Mouse (Mus musculus): Measurements from ENCODE around the gene Chrna3.

Chrna3 gene

GRCm38 (mm10) chr9:55026275-55026663, at the start of gene Chrna3:
Gene Chrna3, minus strand, starts transcription at chr9:55026562.
- DNase-seq (ENCODE audit: low spot score in 2 of 2): no peak

DNA sequence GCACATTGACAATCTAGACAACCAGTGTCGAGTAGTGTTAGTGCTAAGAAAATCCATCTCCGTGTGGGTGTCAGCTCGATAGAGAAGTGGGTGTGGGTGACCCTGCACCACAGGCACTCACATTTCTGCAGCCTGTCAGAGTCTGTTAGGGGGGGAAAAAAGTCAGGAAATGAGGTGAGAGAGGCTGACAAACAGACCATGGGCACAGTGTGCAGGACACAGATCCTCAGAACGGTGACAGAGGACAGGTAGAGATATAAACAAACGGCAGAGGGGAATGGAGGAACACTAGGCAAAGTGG, 41.6 kb upstream of the Chrna3 start:
- no peak for DNase-seq (ENCODE audit: low spot score in 2 of 2)

DNA sequence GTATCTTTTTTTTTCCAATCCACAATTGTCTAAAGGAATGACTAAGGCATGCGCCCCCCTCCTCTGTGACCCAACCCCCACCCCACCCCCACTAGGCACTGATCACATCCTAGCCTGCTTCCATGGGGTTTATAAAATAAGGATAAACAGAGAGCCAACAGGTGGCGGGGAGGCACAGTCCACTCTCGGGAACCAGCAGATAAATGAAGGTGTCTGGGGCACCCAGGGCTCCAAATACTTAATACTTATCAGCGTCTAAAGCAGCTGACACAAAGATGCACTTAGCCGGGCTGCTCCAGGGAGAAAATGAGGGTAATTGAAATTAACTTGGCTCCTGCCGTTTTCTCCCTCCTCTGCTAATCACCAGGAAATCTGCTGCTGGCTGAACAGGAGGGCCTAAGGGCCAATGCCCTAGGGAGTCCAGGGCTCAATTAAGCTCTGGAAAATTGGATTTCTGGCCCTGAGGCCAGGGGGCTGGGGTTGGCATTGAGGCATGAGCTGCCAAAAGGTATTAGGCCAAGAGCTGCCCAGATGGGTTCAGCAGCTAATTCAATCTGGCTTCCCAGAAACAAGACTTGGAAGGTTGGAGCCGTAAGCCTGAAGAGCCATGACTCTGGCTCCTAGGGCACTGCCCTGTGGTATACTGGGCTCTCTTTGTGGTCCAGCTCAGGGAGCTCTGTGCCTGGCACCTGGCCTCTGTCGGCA, 41.0 kb upstream of the Chrna3 start:
- DNase-seq (ENCODE audit: low spot score in 2 of 2): peak; percentile 8 to 15

- no peak for DNase-seq (ENCODE audit: low spot score in 2 of 2)
These were observed 38.9 kb upstream of the Chrna3 start for GRCm38 (mm10) chr9:55065241-55065640.

DNA sequence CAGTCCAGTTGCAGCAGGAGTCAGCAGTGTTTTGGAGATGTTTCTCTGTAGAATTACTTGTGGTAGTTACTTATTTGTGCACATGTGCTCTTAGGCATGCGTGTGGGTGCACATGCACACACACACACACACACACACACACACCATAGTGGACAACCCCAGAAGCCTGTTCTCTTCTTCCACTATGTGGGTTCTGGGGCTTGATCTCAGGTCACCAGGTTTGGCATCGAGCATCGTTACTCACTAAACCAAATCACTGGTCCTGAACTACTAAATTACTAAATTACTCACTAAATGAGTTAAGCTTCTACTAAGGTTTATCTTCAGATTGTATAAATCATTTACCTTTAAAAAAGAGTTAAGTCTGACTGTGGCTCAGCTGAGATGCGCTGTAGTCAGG, 31.7 kb upstream of the Chrna3 start:
- no peak for DNase-seq (ENCODE audit: low spot score in 2 of 2)

DNA sequence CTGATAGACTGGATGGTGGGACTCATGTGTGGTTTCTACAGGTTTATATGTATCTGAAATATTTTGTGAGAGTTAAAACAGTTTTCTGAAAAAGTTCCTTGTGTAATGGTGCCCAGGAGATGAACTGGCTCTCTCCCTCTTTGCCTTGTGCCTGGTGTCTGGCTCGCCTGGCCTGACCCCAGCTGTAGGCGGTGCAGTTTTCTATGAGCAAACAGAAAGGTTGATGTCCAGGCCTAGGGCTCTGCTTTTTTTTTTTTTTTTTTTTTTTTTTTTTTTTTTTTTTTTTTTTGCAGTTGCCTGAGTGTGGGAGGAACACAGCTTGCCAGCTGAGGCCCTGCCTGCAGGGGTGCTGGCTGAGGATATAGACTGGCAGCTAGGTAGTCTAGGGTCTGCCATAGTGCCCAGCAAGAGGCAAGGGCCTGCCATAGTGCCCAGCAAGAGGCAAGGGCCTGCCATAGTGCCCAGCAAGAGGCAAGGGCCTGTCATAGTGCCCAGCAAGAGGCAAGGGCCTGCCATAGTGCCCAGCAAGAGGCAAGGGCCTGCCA, 29.1 kb upstream of the Chrna3 start:
- no peak for DNase-seq (ENCODE audit: low spot score in 2 of 2)

DNA sequence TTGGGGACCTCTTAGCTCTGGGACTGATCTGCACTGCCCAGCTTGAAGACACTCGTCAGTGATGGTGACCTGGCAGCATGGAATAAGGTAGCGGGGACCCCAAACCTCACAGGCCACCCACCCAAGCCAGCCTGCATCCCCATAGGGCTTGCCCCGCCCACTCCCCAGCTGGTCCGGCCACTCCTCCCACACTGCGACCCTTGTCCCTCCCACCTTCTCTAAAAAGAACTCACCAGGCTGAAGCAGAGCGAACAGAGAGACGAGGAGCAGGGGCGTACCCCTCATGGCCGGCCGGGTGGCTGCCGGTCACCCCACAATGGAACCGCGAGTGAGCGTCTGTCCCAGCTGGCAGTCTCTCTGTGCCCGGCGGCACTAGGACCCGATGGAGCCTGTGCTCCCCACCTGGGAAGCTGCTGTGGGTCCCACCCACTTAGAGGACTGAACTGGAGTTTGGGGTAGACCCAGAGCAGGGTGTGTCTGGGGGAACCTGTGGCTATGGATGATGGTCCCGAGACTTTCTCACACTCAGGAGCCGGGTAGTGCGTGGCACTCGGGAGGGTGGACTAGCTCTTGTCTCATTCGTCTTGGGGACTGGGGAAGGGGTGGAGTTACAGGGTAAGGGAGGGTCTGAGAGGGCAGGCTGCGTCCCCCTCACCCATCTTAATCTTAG, 22.0 kb upstream of the Chrna3 start, which contains the start of gene Chrnb4:
TSS of gene Chrnb4 (minus strand) at position 569 of the 670 bp plus-strand sequence.
- DNase-seq (ENCODE audit: low spot score in 2 of 2): no peak

DNA sequence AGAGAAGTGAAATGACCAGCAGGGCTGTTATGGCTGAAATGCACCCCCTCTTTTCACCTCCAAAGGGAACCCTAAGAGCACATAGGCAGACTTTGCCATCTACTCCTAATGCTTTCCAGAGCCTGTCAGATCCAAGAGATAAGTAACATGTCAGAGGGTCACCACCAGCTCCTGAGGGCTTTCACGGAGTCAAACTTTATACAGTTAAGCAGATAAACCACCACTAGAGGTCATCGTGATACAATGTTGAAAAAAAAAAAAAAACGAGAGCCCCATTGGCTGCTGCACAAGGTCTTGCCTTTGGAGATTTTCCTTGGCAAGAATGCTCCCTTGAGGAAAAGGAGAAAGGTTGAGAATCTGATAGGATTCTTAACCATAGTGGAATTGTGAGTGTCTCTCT, 20.4 kb upstream of the Chrna3 start:
- DNase-seq (ENCODE audit: low spot score in 2 of 2): no peak

- DNase-seq (ENCODE audit: low spot score in 2 of 2): no peak
These were observed 18.6 kb upstream of the Chrna3 start for GRCm38 (mm10) chr9:55045001-55045400.

DNA sequence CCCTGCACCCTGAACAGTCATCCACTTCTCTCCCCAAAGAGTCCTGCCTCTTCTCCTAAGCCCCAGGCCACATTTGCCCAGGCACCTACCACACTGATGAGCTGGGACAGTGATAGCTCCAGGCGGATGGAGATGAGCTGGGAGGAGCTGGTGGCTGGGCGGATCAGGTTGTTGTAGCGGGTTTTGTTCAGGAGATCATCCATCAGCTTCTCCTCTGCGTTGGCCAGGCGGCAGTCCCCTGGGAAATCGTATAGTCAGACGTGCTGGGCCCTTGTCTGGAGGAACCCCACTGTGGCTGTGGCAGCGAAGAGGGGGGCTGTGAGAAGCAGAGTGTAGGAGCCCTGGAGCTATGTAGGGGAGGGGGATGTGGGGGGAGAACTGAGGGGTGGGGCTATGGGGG, 17.3 kb upstream of the Chrna3 start:
- DNase-seq (ENCODE audit: low spot score in 2 of 2): no peak

- DNase-seq (ENCODE audit: low spot score in 2 of 2): no peak
These were observed 15.0 kb upstream of the Chrna3 start for GRCm38 (mm10) chr9:55041389-55041788.

DNA sequence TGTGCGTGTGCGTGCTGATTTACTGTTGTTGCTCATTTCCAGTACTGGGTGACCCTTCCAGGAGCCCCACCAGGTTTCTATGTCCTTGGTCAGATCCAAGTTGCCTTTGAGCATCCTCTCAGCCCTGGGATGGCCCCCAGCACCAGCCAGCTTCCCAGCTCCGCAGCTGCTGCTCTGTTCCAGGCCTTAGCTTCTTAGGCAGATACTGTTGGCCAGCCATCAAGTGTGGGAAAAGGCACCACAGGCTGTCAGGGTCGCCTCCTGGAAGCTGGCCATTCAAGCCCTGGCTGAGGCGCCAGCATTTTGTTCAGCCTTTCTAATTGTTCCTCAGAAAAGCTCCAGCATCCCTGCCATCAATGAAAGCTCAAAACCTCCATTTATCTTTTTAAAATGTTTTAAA, 13.6 kb upstream of the Chrna3 start:
- DNase-seq (ENCODE audit: low spot score in 2 of 2): peak in 1 of 2 experiments; percentile 10

DNA sequence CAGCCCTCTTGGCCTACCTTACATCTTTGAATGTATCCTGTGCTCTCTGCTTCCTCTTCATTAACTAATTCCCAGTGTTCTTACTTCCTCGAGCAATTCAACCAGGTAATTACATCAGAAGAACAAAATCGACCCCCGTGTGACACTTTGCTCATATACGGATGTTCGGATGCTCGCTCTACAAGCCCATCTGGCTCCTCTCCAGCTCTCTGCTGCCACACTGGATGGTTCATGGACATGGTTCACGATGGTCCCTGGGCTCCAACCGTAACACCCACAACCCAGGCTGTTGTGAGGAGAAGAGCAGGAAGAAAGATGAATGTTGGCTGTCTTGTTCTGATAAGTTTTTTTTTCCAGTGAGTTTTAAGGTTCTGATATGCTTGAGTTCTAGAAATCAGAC, 12.6 kb upstream of the Chrna3 start:
- DNase-seq (ENCODE audit: low spot score in 2 of 2): no peak

DNA sequence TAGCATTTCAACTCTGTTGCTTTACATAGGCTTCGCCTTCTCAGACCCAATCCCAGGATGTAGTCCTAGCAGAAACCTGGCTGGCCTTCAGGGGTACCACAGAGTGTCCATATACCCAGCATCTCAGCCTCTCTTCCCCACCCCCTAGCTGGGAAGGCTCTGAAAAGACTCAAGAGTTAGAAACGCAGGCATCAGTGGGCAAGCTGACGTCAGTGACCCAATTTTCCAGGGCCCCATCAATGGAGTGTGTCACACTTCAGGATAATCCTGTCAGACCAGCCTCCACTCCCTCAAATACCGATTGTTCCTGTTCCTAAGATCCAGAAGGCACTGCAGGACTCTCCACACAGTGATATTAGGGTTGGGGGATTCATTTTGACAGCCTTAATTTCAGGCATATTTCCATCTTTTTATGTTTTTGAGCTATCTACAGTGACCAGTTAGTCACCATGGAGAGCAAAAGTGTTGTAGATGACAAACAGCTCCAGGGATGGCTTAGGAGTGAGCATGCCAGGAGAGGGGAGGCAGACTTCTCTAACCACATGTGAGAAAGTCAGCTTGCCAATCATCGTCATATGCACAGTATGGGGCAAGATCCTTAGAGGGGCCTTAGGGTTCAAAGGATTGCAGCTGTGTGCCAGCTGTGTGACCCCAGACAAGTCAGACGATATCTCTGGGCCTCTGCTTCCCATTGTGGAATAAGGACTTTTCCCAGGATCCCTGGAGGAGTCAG, 5.2 kb upstream of the Chrna3 start:
- no peak for DNase-seq (ENCODE audit: low spot score in 2 of 2)

GRCm38 (mm10) chr9:55025534-55026274, 658 bp downstream of the Chrna3 start:
- no peak for DNase-seq (ENCODE audit: low spot score in 2 of 2)

DNA sequence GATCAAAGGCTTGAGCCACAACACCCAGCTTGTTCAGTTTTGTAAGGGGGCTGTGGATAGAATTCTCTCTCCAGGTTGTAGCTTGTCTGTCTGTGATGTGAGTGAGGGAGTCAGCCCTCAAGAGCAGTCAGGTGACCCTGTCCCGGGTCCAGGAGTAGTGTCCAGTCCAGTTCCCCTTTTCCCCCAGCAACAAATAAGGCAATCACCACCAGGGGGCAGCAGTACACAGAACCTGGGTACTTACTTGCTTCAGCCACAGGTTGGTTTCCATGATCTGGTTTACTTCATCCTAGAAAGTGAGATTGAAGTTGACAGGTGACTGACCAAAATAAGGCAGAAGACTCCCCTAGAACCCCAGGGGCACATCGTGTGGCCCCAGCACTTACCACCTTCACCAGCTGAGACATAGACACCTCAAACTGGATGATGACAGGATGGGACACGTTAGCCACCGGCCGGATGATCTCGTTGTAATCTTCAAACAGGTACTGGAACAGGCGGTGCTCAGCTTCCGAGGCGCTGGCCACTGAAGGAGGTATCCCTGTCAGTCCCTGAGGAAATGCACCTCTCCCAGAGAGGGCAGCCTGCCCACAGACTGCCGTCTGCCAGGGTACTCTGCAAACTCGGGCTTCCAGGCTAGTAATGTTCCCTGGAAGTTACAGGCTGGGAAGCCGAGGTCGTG, 2.3 kb downstream of the Chrna3 start:
- DNase-seq (ENCODE audit: low spot score in 2 of 2): peak; percentile 22 to 77

DNA sequence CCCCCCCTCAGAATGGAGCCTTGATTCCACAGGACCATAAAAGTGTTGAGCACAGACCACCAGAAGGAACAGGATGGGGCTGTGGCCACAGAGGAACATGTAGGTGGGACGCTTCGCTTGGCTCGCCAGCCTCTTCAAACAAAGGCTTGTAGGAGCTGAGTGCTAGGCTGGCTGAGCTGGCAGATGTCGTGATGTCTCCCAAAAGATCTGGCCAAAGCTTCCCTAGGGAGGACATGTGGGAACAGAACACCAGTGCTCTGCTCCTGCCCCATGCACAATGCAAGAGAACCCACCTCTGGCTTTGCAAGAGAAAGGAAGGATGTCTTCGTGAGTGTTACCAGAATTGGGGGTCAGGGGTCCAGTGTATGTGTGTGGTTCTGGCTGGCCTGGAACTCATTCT, 3.0 kb downstream of the Chrna3 start:
- DNase-seq (ENCODE audit: low spot score in 2 of 2): no peak

DNA sequence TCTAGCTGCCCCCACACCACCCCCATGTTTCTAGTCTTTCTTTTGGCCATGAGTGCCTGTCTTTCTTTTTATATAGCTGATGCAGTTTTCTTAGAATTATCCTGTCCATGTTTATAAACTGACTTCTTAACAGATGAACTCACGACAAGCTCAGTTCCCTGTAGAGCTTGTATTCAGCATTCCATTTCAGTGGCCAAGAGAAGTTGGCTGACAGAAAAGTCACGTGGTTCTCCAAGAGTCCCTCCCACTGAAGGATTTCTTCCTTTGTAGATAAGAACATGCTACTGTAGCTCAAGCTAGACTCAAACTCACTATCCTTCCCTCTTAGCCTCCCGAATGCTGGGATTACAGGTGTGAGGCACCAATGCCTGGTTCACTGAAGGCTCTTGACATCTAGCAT, 9.4 kb downstream of the Chrna3 start:
- DNase-seq (ENCODE audit: low spot score in 2 of 2): no peak

DNA sequence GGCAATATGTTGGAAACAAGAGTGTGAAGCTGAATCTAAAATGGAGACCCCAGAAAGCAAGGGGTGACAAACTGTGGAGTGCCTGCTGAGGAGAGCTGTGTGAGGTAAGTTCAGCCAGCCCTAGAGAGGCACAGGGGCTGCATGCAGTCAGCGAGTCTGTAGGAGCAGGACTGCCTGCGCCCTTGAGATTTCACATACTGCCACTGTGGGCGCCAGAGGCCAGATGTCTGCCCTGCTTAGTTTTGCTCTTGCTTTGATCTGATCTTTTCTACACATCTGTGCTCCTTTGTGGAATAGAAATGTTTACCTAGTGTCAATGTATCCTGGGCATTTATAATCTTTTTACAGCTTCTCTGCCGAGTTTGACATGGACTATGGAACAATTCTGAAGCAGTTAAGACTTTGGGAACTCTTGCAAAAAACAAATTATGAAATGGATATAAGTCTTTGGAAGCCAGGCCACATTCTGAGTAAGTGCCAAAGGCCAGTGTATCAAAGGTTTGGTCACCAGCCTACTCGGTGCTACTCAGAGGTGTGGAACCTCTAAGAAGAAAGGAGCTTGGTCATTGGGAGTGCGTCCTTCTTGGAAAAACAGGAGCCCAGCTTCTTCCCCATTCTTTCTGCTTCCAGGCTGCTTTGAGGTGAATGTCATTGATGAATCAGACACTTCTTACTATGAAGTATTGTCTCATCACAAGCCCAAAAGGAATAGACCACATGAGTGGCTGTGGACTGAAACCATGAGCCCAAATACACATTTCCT, 15.6 kb downstream of the Chrna3 start:
- no peak for DNase-seq (ENCODE audit: low spot score in 2 of 2)

DNA sequence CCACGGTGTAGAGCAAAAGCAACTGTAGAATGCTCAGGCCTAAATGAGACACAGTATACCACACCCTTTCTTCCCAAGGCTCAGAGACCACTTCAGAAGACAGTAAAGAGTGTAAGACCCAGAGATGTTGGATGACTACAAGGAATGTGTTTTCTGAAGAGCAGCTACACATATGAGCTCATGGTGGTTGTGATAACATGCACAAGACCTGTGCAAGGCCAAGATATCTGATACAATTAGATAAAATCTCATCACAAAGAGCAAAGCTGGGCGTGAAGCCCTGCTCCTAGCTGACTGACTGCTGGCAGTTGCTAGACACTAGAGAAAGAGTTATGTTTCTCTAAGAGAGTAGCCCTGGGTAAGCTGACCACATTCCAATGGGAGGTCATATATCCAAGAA, 16.7 kb downstream of the Chrna3 start:
- DNase-seq (ENCODE audit: low spot score in 2 of 2): no peak

GRCm38 (mm10) chr9:55003609-55004008, 22.8 kb downstream of the Chrna3 start:
- DNase-seq (ENCODE audit: low spot score in 2 of 2): no peak
